Mouse (Mus musculus): Measurements from ENCODE around the gene Ripor2.

The Ripor2 gene

DNA sequence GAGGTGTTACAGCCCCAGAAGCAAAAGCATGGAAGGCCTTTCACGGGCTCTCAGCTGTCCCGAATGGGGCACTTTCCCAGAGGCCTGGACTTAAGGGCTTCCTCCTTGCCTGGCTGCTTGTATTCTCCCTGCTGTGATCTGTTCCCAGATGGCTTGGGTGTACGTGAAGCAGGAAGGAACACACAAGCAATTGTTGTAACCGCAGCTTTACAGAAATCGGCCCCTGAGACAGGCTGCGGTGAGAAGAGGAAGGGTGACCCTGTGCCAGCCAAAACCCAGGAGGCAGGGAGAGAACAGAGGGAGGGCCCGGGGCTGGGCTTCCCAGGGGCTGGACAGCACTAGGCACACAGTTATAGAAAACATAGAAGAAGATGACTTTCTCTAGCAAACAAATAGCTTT, 129.0 kb downstream of the Ripor2 start:
- no peak for DNase-seq (ENCODE audit: low read depth, low spot score)

DNA sequence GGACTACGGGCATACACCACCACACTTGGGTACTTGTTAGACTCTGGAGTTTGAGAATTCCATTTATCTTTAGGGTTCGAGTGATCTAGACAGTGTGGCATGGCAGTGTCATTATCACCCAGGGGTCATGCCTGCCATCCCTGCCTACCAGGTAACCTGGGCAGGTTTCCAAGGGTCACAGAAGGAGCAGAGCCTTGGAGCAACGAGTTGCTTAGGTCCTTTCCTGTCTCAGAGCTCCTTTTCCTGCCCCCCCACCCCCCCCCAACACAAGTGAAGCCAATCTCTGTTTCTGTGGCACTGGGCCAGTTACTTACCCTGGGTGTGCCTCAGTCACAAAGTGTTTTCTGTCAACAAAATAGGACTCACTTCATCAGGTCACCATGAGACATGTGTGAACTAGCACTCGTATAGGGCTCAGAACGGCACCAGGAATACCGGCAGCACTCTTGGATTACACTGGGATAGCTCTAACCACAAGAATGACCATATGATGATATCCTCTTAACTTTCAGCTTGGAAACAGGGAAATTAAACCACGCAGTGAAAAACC, 130.7 kb downstream of the Ripor2 start:
- DNase-seq (ENCODE audit: low read depth, low spot score) = no peak

DNA sequence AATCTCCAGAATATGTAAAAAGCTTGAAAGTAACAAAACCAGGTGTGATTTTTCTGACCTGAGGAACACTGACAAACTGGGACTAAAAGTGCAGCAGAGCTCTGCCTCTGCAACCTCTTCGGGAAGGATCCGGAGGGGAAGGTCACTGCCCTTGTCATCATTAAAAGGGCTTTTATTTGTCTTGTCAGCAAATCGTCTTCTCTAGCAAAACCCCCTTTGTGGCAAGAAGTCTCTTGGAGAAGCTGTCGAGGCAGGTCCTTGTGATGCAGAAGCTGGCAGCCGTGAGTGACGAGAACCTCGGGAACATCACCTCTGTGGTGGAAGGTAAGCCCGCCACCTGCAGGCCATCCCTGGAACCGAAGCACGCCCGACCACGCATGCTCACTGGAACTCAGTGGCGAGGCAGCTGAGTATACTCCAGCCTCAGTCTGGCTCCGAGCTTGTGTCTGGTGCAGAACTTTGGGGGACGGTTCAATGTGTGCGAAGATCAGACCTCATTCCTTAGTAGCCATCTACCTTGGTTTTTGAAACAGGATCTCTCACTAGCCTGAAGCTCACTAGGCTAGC, 131.5 kb downstream of the Ripor2 start:
- DNase-seq (ENCODE audit: low read depth, low spot score) = peak; percentile 80

GRCm38 (mm10) chr13:24714360-24714885, 132.4 kb downstream of the Ripor2 start:
- DNase-seq (ENCODE audit: low read depth, low spot score) = no peak

DNA sequence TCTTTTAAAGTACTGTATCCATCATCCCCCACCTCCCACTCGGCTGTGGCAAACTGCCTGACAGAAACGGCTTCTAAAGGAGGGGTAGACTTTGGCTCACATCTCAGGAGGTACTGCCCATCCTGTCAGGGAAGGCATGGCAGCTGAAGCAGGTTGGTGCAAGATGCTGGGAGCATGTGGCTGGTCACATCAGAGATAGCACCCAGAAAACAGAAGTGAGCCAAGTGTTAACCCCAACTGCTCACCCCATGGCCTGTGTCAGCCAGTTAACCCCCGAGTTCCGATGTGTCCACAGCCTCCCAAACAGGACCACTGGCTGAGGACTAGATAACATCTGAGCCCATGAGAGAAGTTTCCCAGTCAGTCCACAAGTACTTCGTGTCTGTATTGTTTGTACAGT, 133.6 kb downstream of the Ripor2 start:
- DNase-seq (ENCODE audit: low read depth, low spot score) = no peak

DNA sequence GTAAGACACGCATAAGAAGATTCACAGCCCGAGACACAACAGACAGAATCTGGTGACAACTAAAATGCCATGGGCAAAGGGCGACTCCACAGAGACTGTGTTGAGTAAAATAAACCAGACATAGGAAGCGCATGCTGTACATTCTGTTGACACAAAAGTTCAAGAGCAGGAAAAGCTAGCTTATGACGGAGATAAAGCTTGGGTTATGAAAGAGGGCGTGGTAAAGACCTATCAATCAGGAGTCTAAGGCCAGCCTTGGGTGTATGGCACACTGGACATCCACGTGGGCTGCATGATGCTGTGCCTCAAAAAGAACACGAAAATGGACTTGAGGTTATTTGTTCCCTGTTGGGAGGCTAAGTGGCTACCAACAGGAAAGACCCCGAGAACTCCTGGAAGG, 134.5 kb downstream of the Ripor2 start:
- DNase-seq (ENCODE audit: low read depth, low spot score) = no peak

DNA sequence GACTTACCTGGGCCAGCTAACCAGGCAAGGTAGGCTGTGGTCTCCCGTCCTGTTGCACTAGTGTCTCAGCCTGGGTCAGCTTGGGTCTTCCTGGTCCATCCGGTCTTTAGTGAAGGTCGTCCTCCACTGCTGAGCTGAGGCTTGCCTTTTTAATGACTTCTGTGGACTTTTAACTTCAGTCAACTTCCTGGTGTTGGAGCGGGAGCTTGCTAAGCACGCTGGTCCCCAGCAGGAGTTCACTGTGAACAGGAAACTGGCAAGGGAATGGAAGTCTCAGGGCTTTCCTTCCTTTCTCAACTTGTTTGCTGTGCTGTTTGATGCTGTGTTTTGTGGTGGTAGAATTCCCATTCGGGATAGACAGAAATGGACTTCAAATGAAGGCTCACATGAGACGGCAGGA, 135.7 kb downstream of the Ripor2 start:
- no peak for DNase-seq (ENCODE audit: low read depth, low spot score)

DNA sequence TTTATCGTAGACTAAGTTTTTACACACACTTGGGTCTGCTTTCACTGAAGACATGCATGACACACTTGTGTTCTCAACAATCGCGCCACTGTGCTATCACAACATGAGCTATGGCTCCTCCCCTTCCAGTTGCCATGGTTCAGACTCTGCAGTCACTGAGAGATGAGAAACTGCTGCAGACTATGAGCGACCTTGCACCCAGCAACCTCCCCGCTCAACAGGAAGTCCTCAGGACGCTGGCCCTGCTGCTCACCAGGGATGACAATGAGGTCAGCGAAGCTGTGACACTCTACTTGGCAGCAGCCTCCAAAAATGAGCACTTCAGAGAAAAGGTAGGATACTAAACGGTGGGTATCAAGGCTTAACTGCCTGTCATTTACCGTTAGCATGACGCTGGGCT, 139.5 kb downstream of the Ripor2 start:
- no peak for DNase-seq (ENCODE audit: low read depth, low spot score)

- DNase-seq (ENCODE audit: low read depth, low spot score) = no peak
These were observed 141.9 kb downstream of the Ripor2 start for GRCm38 (mm10) chr13:24723699-24724394.

DNA sequence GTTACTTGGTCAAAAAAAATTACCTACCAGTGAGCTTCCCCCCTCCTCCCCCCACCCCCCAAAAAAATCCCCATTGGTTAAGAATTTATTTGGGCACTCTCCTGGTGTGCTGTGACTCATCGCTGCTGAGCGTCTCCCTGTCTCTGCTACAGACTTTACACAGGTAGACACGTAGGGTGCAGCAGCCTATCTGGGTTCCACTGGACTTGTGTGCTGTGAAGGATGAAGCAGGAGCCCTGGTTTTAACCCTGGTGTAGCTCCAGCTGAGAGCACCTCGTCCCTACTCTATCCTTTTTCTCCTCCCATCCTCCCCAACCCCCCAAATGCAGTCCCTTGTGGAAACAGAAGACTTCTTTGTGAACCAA, 142.4 kb downstream of the Ripor2 start:
- DNase-seq (ENCODE audit: low read depth, low spot score) = no peak

GRCm38 (mm10) chr13:24729128-24729527, 147.1 kb downstream of the Ripor2 start:
- DNase-seq (ENCODE audit: low read depth, low spot score) = no peak

DNA sequence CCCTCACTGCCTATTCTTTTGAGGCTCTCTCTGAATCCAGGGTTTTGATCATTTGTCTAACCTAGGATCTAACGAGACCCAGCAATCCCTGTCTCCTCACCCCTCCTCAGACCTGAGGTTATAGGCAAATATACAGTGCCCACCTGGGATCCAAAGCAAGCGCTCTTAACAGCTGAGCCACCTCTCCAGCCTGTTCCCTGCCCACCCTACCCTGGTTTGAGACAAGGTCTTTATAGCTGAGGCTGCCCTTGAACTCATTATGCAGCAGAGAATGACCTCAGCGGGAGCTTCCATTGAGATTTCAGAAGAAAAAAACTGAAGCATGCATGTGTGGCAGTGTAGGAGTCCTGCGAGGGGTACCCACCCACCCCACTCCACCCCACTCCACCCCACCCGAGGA, 152.5 kb downstream of the Ripor2 start:
- no peak for DNase-seq (ENCODE audit: low read depth, low spot score)

GRCm38 (mm10) chr13:24735608-24736131, 153.7 kb downstream of the Ripor2 start:
- no peak for DNase-seq (ENCODE audit: low read depth, low spot score)

DNA sequence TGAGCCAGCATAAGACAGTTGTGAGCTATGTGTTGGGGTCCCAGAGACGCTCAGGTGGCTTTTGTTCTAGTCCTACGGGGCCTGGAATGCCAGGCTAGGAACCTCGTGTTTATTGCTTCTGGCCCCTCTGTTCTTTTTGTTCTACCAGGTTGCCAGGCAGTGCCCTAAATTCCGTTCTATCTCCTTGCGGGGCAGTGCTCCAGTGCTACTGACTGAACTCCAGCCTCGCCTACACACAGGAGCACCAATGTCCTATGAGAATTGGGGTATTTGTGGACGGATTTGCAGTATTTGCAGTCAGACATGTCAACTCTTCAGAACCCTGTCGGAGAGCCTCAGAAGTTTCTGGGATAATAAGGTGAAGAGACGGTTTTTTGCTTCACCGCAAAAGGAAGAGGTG, 159.0 kb downstream of the Ripor2 start, which contains the start of gene Armh2:
Armh2 (plus strand) TSS at position 205 of the 400 bp plus-strand sequence.
- no peak for DNase-seq (ENCODE audit: low read depth, low spot score)

DNA sequence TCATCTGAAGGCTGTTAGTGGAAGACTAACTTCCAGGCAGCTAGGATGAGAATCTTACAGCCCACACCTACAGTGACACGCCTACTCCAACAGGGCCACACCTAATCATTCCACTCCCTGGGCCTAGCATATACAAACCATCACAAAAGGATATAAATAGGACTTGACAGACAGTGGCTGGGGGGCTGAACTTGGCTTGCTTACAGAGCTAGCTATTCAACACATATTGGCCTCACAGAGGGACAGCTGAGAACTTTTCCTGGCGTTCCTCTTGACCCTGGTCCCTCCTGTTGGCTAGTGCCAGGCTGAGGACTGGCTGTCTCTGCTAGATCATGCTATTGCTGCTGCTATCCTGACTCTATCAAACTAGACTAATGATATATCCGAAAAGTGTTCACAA, 165.8 kb downstream of the Ripor2 start:
- DNase-seq (ENCODE audit: low read depth, low spot score) = no peak

- no peak for DNase-seq (ENCODE audit: low read depth, low spot score)
These were observed 168.8 kb downstream of the Ripor2 start for GRCm38 (mm10) chr13:24750807-24751206.

GRCm38 (mm10) chr13:24751396-24751795, 169.4 kb downstream of the Ripor2 start:
- no peak for DNase-seq (ENCODE audit: low read depth, low spot score)

GRCm38 (mm10) chr13:24756756-24757155, 174.8 kb downstream of the Ripor2 start:
- no peak for DNase-seq (ENCODE audit: low read depth, low spot score)

GRCm38 (mm10) chr13:24757820-24758564, 176.0 kb downstream of the Ripor2 start:
- DNase-seq (ENCODE audit: low read depth, low spot score) = no peak

- DNase-seq (ENCODE audit: low read depth, low spot score) = no peak
These were observed 177.5 kb downstream of the Ripor2 start for GRCm38 (mm10) chr13:24759451-24759850.

DNA sequence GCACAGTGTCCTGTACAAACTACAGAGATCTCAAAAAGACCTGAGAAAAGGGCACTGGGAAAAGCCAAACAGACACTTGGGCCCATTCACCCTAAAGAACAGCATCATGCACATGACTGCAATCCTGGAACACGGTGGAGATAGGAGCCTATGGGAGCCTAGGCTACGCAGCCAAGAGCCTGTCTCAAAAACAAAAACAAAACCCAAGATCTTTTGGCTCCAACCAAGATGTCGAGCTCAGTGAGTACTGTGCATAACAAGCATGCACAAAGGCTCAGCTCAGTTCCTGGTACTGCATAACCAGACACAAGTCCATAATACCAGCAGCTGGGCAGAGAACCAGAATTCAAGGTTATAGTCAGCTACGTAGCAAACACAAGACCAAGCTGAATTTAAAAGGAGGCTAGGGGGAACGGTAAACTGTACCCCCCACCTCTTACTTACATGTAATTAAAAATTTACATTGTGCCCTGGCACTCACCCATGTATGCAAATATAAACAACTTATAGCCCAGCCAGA, 178.4 kb downstream of the Ripor2 start:
- no peak for DNase-seq (ENCODE audit: low read depth, low spot score)

DNA sequence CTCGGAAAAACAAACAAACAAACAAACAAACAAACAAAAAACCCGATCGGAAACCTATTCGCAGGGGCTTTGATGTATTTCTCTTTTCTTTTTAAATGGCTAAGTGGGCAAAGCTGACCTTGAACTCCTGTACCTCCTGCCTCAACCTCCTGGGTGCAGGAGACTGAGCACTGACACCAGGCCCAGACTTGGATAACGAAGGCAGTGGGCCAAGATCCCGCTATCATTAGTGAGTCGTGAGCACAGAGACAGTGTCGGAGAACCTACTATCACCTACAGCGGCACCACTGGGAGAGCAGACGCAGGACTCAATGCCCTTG, 179.1 kb downstream of the Ripor2 start:
- no peak for DNase-seq (ENCODE audit: low read depth, low spot score)
